Mouse (Mus musculus): ENCODE measurements around the gene Gm3045.

Gm3045 gene

DNA sequence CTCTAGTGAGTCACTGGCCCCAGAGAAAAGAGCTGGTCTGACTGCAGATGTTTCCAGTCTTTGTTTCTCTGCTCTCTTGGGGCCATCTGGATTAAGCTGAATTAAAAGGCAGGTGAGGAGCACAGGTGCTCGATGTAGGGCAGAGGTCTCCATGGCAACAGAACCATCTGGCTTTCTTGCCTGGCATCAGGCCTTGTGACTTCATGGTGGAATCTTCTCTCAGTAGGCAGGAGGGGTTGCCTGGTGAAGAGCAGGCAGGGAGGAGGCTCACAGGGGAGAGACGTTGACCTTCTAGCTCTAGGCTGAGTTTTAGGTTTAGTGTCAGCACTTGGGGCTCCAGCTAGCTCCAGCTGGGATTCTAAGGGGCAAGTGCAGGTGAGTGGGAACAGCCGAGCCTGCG is at the start of gene Gm3045:
TSS of gene Gm3045 (plus strand) at position 230 of the 400 bp plus-strand sequence.
- DNase-seq (ENCODE audit: low spot score) = no peak

DNA sequence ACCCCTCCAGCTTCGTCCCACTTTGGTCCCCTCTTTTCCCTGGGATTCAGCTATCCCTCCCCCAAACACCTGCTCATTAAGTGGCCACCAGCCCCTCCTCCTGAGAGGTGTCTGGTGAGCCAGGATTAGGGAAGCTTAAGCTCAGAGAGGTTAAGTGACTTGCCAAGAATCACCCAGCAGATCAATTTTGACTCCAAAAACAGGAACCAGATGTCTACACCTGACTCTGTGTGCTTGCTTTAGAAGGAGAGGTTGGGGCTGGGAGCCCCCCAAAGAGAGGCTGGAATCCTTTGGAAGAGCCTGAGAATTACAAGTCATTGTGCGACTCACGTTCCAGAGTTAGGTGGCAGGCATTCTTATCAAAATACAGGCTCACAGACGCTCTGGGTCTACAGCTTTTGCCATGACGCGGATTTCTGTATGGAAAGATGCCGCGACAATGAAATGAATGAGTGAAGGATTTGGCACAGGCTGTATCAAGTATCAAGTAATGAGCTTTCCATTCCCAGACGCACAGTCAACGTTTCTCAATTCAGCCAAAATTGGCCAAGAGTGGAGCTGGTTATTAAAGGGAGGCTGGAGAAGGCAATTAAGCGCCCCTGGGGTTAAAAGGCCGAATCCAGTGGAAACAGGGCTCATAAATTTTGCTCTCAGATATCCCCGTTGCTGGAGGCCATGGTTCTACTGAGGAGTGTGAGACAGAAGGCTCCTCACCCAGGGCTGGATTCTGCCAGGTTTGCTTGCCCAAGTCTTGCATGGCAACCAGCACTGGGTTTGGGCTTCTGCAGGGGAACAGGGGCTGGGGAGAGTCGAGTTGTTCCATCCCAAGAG is 45.3 kb upstream of the Gm3045 start:
- no peak for DNase-seq (ENCODE audit: low spot score)

DNA sequence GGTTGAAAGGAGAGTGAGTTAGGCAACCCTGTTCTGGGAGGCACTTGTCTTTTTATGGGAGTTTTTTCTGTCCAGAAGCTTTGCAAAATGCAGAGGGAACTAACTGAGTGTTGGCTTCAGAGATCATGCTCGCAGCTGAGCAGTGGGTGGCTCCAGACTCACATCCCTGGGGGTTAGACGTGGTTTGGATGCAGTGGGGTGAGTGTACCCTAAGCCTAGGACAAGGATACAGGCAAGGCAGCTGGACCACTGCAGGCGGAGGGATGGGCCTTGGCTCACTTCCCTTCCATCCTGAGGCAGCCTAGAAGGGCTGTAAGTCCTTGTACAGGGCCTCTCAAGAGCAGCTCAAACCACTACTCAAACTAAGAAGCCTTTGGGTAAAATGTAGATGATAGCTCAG is 43.0 kb upstream of the Gm3045 start:
- no peak for DNase-seq (ENCODE audit: low spot score)

- DNase-seq (ENCODE audit: low spot score) = no peak
Measured at GRCm38 (mm10) chr13:56386411-56386810, 40.0 kb upstream of the Gm3045 start.

DNA sequence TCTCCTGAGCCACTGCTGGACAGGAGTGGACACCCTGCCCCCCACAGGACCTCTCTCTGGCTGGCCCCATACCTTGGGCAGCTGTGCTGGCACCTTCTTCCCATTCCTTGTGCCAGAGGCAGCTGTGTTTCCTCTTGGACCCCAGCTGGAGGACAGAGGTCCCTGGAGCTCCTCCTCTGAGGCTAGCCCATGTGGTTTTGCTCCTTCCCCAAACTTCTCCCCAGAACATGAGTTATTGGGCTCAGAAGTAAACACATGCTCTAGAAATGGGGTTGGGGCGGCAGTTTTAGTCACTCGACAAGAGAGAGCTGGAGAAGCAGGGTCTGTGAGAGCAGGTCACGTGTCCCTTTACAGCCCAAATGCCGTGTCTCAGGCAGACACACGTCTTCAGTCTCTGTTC is 39.0 kb upstream of the Gm3045 start:
- no peak for DNase-seq (ENCODE audit: low spot score)

DNA sequence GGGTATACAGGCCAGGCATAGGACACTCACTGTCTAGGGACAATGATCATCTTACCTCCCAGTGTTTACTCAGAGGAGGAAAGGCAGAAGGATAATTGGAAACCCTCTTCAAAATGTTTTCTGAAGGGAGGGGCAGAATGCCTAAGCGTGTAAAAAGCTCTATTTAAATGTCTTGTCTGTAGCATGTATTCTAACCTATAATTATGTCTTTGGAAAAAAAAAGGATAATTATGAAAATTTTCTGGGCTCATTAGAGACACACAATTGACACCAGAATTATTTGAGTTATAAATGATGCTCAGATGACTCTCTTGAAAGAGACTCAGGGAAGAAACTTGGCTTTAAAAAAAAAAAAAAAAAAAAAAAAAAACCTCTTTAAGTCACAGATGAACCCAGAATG is 38.4 kb upstream of the Gm3045 start:
- no peak for DNase-seq (ENCODE audit: low spot score)

- no peak for DNase-seq (ENCODE audit: low spot score)
Measured at GRCm38 (mm10) chr13:56397572-56397971, 28.8 kb upstream of the Gm3045 start.

DNA sequence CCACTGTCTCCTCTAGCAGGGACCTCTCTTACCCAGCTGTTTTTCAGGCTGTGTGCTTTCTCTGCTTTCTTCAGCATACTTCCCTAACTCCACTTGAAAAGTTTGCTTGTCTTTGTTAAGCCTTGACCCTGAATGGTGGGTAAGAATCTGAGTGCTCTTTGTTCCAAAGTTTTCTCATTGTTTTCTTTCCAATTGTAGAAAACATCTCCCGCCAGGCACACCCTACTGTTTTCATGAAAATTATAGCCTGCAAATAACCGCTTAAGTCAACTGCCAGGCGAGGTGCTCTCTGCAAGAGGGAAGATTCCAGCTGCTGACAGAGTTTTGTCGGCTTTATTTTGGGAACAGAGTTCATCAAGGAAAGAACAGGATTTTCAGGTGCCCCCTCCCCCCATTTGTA is 25.2 kb upstream of the Gm3045 start:
- no peak for DNase-seq (ENCODE audit: low spot score)

GRCm38 (mm10) chr13:56403381-56404086 is 22.9 kb upstream of the Gm3045 start:
- no peak for DNase-seq (ENCODE audit: low spot score)

GRCm38 (mm10) chr13:56404511-56405140 is 21.8 kb upstream of the Gm3045 start:
- DNase-seq (ENCODE audit: low spot score) = no peak

DNA sequence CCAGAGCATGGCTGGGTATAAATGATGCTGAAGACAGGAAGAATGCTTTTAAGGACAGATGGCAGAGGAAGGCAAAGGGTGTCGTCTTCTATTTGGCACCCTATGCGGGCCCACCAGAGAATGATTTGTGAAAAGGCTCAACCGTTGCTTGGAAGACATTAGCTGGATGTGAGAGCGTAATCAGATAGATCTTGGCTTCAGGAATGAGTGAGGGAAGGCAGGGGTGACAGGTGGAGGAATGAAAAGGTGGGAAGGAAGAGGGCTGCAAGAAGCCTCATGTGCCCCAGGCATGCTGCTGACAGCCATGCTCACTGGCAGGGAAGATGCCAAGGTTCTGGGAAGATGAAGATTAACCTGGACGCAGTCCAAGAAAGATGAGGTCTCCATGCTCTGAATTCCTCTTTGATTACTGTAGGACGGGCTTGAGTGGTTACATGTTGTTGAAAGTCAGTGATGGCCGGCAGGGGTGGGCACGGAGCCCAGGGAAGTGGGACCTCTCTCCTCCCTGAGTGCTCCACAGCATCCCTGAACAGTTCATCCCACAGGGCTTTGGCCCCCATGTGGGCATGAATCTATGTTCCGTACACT is 14.0 kb upstream of the Gm3045 start:
- no peak for DNase-seq (ENCODE audit: low spot score)

GRCm38 (mm10) chr13:56418685-56419483 is 7.5 kb upstream of the Gm3045 start:
- DNase-seq (ENCODE audit: low spot score) = no peak

- no peak for DNase-seq (ENCODE audit: low spot score)
Measured at GRCm38 (mm10) chr13:56419538-56419937, 6.9 kb upstream of the Gm3045 start.

DNA sequence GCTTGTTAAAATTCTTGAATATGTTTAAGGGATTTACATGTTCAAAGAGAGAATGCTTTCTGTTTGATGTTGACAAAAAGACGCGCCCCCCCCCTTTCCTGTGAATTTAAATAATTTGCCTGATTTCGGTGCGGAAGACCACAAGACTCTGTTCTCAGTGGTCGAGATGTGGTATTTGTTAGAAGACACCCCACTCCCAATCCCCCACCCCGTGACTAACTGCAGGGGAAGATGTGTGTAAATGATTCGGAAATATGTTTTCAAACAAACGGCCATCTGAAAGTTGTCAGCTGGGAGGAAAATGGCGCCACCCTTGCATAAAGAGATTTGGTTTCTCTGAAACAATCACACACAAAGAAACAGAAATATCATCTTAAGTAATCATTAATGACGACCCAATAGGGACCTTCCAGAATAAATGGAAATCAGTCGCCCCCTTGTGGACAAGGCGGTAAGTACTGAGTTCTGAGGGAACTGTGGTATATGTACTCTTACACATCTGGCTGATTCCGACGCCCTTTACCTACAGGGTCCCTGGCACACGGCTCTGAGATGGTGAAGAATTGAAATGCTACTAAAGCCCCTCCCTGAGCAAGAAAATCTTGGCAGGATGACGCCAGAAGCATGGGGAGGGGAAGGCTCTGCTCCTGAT is 4.2 kb upstream of the Gm3045 start:
- DNase-seq (ENCODE audit: low spot score) = no peak

DNA sequence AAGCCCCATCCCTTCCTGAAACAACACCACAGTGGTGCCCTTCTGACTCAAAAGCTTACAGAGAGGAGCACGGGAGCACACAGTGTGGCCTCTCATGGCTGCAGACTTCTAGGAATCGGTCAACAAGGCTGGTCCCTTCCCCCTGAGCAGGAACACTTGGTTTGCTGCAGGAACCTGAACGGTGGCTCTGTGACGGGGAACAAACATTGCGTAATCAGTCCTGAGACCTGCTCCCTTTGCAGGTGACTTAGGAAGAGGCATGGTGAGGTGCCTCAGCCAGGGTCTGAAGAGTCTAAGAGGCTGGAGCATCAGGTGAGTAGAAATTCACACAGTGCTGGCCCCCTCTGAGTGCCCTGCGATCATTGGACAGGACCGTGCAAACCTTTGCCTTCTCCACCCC is 463 bp upstream of the Gm3045 start:
- no peak for DNase-seq (ENCODE audit: low spot score)

- no peak for DNase-seq (ENCODE audit: low spot score)
Measured at GRCm38 (mm10) chr13:56428724-56429500, 2.5 kb downstream of the Gm3045 start.

- DNase-seq (ENCODE audit: low spot score) = no peak
Measured at GRCm38 (mm10) chr13:56432496-56432895, 6.1 kb downstream of the Gm3045 start.

GRCm38 (mm10) chr13:56433466-56433865 is 7.1 kb downstream of the Gm3045 start:
- DNase-seq (ENCODE audit: low spot score) = no peak

DNA sequence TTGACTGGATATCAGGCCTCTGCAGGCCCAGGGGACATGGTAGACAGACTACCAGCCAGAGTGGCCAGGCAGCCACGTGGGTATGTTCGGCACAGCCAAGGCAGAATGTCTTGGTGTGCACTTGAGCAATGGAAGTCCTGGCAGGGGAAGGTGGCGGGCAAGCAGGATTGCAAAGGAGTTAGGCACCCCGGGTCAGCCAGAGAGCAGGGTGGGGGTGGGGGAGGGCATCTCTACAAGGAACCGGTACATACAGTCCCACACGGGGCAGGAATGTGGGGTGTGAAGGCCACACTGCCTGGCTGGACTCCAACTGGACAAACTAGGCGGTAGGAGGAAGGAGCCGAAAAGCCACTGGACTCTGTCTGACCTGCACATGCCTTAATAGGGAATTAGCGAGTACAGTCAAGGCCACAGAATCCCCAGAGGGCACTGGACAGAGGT is 7.9 kb downstream of the Gm3045 start:
- no peak for DNase-seq (ENCODE audit: low spot score)

- DNase-seq (ENCODE audit: low spot score) = no peak
Measured at GRCm38 (mm10) chr13:56435615-56436287, 9.4 kb downstream of the Gm3045 start.
